Mouse (Mus musculus): Measurements from ENCODE around the gene Impad1. TPM values are rescaled to one million over a fixed set of nuclear protein-coding genes. Genes with fewer than 3 reads are reported as not detected.

Gene Impad1
- total RNA-seq (2021) = 43.8 and 49.8 TPM in 2 replicates
- long read RNA-seq, full-length matches to known transcripts = 15 of 17 reads
- long read RNA-seq, partial matches to known transcripts = 0 of 17 reads
- long read RNA-seq, other reads (novel, unspliced or antisense) = 2 of 17 reads

- DNase-seq = peak; percentile 84
These were observed at the start of gene Impad1 for GRCm38 (mm10) chr4:4792992-4793834. Impad1 (minus strand) TSS chr4:4793355.

DNA sequence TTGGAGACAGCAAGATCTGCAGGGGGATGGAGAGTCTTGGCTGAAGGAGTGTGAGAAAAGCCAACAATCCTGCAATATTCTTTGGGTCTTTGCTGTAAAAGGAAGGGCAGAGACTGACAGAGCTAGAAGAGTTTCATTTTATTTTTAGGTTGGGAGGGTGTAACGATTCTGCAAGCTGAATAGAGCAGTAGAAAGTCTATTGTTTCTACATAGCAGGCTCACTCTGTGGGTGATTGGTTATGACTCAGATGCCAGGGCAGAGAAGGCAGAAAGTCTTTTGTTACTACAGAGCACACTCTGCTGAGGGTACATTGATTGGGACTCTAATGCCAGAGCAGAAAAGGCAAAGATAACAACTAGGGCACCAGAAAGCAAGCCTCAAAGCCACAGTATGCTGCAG, 47.0 kb upstream of the Impad1 start:
- no peak for DNase-seq

- no peak for DNase-seq
These were observed 40.7 kb upstream of the Impad1 start for GRCm38 (mm10) chr4:4833789-4834295.

DNA sequence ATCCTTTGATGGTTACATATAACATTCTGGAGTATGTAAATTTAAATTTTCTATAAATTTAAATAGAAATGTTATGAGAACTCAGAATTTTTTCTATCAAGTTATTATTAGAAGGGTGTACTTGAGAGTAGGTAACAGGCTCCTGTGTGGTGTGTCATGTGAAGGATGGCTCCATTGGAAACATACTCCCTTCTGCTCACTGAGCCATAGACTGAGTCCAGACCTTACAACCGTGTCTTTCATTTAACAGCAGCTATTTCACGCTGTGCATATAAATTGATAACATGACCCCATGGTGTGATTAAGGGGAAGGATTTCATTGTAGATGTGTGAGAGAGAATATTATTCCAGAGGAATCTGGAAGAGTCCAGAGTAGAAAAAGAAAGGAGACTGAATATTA, 35.0 kb upstream of the Impad1 start:
- no peak for DNase-seq

- no peak for DNase-seq
These were observed 29.0 kb upstream of the Impad1 start for GRCm38 (mm10) chr4:4822119-4822518.

DNA sequence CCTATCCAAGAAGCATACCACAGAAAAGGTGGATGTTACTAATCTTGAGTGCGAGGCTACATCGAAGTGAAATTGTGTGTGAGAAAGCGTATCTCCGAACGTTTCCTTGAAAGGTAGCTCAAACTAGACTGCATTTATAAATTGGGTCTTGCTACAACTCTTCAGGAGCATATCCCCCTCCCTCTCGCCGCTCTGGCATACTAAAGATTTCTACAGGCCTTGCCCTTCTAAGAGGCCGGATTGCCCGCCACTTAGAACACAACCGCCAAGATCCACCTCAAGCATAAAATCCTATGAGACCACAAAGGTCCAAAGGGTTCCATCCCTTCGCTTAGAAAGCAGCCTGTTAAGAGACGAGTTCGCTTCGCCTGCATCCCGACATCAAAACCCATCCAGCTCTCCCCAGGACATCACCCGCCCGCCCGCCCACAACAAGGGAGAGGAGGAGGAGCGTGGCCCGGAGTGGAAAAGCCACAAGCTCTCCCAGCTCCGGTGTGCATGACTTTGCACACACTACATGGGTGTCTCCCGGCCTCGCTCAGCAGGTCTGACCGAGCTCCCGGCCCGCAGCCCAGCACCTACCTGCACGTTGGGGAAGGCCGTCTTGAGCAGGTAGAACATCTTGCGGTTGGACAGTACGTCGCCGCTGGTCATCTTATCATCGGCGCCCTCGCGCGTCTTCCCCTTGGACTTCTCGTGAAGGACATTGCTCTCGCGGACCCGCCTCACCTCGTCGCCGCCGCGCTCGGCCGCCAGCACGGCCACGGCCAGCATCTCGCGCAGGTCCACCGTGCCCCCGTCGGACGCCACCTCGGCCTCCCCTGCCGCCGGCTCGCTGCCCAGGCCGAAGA, 789 bp downstream of the Impad1 start:
- DNase-seq = peak; percentile 54

GRCm38 (mm10) chr4:4791180-4791579, 2.0 kb downstream of the Impad1 start:
- no peak for DNase-seq

- DNase-seq = no peak
These were observed 8.0 kb downstream of the Impad1 start for GRCm38 (mm10) chr4:4785169-4785568.

GRCm38 (mm10) chr4:4784305-4784704, 8.8 kb downstream of the Impad1 start:
- DNase-seq = no peak

- no peak for DNase-seq
These were observed 9.5 kb downstream of the Impad1 start for GRCm38 (mm10) chr4:4783686-4783957.

DNA sequence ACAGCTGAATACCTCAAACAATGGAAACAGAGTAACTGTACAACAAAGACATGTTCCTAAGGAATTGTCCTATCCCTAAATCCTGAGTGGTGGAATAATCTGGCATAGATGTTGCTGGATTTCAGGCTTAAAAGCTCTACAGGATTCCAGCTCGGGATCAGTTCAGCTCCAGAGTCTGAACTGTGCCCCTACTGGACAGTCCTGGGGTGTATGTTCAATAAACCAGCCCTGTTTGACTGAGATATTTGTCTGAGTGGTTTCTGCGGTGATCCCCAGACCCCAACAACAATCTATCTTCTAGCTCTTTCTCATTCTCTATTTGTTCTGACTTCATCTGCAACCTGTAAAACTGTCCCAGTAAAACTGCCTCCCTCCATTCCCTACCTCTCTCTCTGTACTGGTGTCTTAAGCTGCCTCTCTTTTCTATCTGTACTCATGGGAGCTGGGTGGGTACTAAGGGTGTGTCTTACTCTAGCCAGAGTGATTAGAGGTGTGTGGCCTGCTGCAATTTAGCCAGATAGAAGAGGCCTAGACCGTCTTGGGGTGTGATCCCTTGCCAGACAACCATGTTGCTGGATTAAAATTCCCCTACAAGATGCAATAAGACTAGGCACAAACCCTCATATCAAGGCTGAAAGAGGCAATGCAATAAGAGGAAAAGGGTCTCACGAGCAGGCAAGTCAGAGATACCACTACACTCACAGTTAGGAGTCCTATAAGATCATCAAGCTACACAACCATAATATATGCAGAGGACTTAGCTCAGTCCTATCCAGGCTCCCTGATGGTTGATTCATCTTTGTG, 10.1 kb downstream of the Impad1 start:
- no peak for DNase-seq

- DNase-seq = no peak
These were observed 13.8 kb downstream of the Impad1 start for GRCm38 (mm10) chr4:4779265-4779770.

DNA sequence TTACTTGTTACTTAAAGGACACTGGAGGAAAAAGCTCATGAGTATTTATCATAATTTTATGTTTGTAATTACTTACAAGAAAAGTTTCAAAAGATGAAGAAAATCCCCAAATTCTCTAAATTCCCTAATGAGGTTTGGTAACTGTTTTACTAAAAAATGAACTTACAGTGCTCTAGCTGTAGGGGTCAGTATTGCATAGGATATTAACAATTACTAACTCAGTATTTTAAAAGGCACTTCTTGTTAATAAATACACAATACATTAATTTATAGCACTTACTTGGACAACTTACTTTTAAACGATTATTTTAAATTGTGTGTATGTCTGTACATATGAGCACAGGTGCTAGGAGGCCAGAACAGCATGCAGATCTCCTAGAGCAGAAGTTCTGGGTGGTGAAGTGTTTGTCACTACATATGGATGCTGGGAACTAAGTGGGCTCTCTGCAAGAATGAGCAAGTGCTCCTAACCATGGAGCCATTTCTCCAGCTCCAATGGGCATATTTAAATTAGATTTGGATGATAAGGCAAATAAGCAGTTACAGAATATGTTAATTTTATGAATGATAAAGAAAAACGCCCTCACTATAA, 21.5 kb downstream of the Impad1 start:
- DNase-seq = no peak

DNA sequence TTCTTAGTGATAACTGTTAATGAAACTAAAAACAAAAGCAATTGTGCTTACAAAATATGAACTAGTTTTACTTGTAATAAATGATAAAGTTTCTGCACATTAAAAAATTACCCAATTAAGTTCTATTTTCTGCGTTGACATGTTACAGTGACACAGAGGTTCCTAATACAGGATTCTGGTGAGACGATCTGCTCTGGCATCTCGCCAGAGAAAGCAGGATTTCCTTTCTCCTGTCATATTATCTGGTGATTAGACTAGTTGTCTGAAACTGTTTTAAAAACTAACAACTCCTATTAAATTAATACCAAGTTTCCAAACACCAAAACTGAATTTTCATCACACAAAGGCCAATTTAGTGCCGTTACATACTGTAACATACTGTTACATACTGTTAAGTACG, 27.3 kb downstream of the Impad1 start:
- DNase-seq = no peak

GRCm38 (mm10) chr4:4758376-4758775, 34.8 kb downstream of the Impad1 start:
- no peak for DNase-seq

DNA sequence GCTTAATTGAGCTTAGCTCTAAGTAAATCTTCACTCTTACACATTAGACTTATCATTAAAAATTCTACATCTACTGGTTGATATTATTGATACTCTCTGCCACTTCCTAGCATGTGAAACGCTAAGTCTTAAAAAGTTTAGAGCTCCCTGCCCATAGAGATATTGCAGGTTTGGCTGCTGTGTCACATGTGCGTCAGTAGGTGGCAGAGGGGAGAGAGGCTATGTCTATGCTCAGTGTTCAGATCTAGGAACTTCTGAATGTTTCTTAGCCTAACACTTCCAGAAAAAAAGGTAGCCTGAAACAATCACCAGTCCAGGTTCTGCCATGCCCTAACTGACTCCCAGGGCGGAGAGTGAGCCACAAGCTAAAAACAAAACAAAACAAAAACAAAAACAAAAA, 63.7 kb downstream of the Impad1 start:
- DNase-seq = no peak

DNA sequence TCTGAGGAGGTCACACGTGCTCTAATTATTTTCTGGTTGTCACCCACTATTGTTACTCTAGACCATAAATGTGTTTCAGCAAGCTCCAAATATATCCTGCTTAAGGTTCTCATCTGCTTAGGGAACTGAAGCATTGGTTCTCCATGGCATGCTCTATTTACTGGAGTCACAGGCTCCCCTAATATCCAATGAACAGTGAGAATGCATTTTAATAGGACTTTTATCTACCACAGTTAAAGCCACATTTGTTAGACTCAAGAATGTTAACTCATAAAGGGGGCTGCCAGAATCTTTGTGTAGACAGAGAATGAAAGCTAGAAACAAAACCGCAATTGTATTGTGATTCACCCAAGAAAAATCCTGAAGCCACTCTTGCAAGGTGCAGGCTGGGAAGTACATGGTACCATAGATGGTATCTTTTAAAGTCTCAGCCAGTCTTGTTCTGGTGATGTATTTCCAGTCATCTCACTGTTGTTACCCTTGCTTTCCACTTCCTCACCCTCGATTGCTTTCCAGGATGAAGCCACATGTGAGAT, 66.8 kb downstream of the Impad1 start:
- no peak for DNase-seq

DNA sequence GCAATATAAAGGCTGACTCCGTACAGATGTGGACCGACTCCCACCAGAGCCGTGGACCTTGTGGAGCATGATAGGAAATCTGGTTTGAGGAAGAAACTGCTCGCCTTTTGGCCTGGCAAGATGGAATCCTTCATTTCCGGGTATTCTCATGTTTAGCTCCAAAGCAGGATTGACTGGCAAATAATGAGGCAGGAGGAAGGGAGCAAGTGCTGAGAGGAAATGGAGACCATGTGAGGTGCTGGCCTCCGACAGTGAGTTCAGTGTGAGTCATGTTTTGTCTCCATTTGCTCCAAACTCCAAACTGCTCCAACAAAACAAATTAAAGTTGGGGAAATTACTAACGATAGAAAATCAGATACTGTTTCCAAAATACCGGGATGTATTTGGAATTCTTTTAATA, 69.3 kb downstream of the Impad1 start:
- no peak for DNase-seq

DNA sequence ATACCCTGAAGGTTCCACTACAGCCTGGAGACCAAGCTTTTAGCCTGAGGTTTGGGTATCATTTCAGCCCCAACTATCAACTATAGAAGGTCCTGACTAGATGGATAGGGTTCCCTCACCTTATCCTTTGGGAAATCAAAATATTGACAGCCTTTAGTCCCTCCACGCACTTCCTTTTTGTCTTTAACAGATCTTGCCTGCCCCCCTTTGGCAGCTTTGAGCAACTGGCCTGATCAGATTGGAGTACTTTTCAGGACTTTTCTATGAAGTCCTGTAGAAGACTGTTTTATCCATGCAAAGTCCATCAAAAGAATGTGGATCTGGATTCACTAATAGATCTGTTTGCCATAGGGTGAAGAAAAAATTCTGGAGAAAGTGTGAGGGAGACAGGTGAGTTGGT, 71.1 kb downstream of the Impad1 start:
- no peak for DNase-seq

GRCm38 (mm10) chr4:4717763-4718347, 75.3 kb downstream of the Impad1 start:
- no peak for DNase-seq

Measured in adrenal gland, postnatal 25 days (tissue).